Mouse (Mus musculus) megakaryocyte-erythroid progenitor cell, adult 5-6 weeks (primary cell): ENCODE measurements around the gene Nfkbid. TPM values are rescaled to one million over a fixed set of nuclear protein-coding genes. Genes with fewer than 3 reads are reported as not detected.
"Not testable (repeated sequence)": the region's sequence is repeated elsewhere in the genome, so short reads cannot be mapped to it uniquely, and the experiment has no call there.

Experiments
- ATAC-seq: replicated peaks from 2 replicates; pipeline ENCODE4 v1.8.0; 2016; ENCODE audit warnings: mild to moderate bottlenecking, inconsistent platforms; ENCODE audit not compliant: severe bottlenecking, poor library complexity, low FRiP score, low TSS enrichment
- total RNA-seq, 2 experiments: library from RNA; stranded (forward) in 1 of 2; stranded (reverse) in 1 of 2; fragments of 200-1000, 215-1000 nt in 1 of 2; fragments of >200 nt in 1 of 2; fragmentation: Nextera tagmentation in 1 of 2; gene quantifications; 2 replicates each; pipeline ENCODE4 v1.2.3; 2014 to 2017

Nfkbid gene
- total RNA-seq, 2 experiments from 2014 or later = 3.1 to 9.0 TPM

DNA sequence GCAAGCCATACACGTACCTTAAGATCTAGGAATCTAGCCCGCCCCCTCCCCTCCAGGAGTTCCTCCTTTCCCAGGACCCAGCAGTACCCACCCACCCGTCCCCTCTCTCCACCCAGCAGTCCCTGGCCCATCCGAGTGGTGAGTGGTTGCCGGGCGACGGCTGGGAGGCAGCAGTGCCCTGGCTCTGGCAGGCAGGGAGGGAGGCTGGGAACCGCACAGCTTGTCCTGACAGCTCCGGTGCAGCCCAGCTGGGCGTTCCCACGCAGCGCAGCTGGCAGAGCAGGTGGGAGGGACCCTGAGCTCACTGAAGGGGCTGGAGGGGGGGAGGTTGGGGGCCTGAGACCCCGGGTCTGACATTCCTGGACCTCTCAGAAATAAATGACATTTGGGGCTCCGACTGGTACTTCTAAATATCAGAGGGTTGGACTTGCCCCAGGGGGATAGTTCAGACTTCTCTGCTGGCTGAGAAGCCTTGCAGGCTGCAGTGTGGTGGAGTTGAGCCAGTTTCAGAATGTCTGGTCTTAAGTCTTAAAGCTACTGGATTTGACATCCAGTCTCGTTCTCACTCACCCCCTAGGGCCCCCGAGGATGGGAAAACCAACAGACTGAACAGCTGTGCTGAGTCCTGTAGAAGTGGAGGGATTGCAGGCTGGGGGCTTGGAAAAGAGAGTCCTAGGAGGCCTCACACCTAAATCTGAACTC, 36.2 kb downstream of the Nfkbid start, which contains the start of the genes Kirrel2 and Nphs1:
TSS of gene Kirrel2 (minus strand) at position 62 of the 702 bp plus-strand sequence.
TSS of gene Nphs1 (plus strand) at position 687 of the 702 bp plus-strand sequence.
- no peak for ATAC-seq

DNA sequence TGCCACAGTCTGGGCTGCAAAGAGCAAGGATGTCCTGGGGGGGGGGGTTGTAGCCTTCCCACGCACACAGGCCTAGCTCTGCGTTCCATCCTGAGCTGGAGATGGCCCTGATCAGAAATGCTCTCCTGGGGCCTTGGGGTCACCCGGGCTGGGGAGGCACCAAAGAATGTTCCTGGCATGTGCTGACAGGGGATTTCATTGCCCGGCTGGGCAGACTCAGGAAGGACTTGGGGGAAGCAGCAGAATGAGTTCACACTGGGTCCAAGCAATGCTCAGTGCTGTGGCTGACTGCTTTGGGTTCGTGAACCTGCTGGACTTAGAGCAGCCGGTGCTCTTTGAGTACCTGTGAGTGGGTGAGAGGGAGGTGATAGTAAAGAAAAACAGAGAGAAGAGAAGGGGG, 38.0 kb downstream of the Nfkbid start:
- ATAC-seq = no peak

DNA sequence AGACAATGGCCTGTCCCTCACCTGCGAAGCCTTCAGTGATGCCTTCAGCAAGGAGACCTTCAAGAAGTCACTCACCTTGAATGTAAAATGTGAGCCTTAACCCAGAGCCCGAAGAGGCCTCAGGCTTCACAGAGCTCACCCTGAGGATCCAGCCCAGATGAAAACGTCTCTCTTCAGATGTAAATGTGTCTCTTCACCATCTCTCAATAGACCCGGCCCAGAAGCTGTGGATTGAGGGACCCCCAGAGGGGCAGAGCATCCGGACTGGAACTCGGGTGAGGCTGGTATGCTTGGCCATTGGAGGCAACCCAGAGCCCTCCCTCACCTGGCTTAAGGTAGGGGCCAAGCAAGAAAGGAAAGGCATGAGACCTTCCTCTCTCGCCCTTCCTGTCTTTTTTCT, 42.0 kb downstream of the Nfkbid start:
- ATAC-seq = no peak

DNA sequence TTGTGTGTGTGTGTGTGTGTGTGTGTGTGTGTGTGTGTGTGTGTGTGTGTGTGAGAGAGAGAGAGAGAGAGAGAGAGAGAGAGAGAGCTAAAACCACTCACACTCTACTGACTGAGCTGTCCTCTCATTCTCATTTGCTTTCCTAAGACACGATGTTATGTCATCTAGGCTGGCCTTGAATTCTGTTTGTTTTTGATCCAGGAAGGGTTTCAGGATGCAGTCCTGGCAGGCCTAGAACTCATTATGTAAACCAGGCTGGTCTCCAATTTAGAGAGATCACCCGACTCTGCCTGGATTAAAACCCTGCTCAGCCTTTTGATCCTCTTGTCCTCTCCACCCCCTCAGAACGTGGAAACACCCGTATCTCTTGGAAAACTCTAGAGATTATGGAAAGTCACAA, 42.5 kb downstream of the Nfkbid start:
- no peak for ATAC-seq

DNA sequence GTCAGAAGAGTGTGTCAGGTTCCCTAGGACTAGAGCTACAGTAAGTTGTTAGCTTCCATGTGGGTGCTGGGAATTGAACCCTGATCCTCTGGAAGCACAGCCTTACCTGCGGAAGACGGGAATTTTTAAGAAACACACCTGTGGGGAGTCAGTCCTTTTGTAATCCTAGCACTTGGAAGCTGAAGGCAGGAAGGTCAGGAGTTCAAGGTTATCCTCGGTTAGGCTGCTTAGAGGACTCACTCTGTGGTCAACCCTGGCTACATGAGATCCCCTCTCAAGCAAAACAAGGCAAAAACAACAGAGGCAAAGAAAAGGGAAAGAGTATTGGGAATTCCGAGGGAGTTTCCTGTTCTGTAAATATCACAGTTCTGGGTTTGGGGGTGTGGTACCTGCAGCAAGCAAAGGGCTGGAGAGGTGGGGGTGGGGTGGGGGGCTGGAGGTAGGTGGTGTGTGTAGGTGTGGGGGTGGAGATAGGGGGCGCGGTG, 43.3 kb downstream of the Nfkbid start:
- ATAC-seq = no peak

DNA sequence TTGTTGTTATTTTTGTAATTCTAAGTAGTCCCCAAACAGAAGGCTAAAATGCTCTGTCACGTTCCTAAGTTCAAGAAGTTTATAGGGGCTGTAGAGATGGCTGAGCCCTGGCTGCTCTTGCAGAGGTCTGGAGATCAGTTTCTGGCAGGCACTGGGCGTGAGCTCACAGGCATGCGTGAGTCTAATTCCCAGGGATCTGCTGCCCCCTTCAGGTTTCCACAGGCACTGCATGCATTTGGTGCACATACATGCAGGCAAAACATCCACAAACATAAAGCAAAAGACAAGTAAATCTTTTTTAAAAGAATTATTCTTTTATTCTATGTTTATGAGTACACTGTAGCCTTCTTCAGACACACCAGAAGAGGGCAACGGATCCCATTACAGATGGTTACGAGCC, 50.9 kb downstream of the Nfkbid start:
- ATAC-seq = no peak

DNA sequence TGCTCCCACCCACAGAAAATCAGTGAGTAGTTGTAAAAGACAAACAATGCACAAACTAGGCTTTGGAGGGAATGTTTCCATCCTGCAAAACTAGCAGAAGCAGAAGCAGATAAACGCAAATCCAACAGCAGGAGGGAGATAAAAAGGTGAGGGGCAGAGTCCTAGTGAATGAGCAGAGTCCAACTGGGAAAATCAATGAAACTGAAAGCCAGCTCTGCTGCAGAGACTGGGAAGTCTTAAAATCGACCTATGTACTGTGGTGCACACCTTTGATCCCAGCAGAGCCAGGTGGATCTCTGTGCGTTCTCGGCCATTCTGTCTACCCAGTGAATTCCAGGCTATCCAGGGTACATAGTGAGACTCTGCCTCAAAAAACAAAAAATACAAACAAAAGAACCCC, 53.5 kb downstream of the Nfkbid start:
- no peak for ATAC-seq

DNA sequence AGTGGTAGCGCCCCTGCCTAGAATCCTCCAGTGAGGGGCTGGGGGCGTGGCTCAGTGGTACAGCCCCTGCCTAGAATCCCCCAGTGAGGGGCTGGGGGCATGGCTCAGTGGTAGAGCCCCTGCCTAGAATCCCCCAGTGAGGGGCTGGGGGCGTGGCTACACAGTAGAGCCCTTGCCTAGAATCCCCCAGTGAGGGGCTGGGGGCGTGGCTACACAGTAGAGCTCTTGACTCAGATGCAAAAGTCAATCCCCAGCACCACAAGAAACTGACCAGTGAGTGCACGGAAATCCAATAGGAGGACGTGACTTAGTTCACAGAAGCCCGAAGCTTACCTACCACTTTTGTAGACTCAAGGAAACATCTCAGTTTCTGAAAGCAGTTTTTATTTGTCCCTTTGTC, 54.6 kb downstream of the Nfkbid start:
- not testable (repeated sequence) for ATAC-seq

DNA sequence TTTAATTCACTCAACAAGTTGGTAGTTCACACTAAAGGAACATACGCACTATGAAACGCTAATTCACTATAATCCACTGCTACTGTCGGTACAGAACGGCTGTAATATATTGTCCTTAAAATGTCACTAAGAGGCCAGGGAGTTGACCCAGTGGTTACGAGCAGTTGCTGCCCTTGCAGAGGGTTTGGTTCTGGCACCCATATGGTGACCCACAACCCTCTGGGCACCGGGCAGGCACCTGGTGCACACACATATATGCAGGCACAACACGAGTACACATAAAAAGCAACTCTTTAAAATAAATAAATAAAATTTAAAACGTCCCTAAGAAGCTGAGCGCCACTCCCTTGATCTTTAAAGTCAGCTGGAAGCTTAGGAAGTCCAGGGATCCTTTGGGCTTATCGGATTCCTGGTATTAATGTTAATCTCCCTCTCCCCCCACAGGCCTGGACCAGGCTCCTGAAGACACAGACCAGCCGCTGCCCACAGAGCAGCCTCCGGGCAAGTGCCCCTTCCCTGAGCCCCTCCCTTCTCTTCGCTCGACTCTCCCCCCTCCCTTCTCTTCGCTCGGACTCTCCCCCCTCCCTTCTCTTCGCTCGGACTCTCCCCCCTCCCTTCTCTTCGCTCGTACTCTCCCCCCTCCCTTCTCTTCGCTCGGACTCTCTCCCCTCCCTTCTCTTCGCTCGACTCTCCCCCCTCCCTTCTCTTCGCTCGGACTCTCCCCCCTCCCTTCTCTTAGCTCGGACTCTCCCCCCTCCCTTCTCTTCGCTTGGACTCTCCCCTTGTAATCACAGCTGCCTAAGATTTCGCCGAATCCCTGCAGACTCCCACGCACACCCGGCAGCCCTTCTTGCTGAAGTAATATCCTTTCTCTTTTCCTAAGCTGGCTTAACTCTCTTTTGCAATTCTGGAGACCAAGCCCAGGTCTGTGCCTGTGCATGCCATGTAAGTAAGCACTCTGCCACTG, 56.2 kb downstream of the Nfkbid start:
- no peak for ATAC-seq

Other genes with a start within 250 kb of the Nfkbid start
Only the 30 nearest of the 35 such genes appear.
- 91.3 and 106 TPM in 2 replicates for gene Polr2i, start 189.8 kb upstream of the Nfkbid start, total RNA-seq (2014; fragmentation: Nextera tagmentation)
- 42.0 and 46.5 TPM in 2 replicates for gene Polr2i, start 189.8 kb upstream of the Nfkbid start, total RNA-seq (2017)
- gene Tbcb, start 189.5 kb upstream of the Nfkbid start, total RNA-seq (2014; fragmentation: Nextera tagmentation) = 86.4 and 117 TPM in 2 replicates
- gene Tbcb, start 189.5 kb upstream of the Nfkbid start, total RNA-seq (2017) = 26.2 and 49.4 TPM in 2 replicates
- gene Ovol3, start 186.0 kb upstream of the Nfkbid start, total RNA-seq (2014; fragmentation: Nextera tagmentation) = not detected in 2 replicates
- gene Ovol3, start 186.0 kb upstream of the Nfkbid start, total RNA-seq (2017) = not detected in 2 replicates
- gene Thap8, start 141.6 kb upstream of the Nfkbid start, total RNA-seq (2014; fragmentation: Nextera tagmentation) = not detected in 2 replicates
- gene Thap8, start 141.6 kb upstream of the Nfkbid start, total RNA-seq (2017) = 1.6 TPM in 1 of 2 replicates, not detected in the other
- 31.0 and 31.8 TPM in 2 replicates for gene Wdr62, start 141.3 kb upstream of the Nfkbid start, total RNA-seq (2014; fragmentation: Nextera tagmentation)
- 5.1 and 5.5 TPM in 2 replicates for gene Wdr62, start 141.3 kb upstream of the Nfkbid start, total RNA-seq (2017)
- not detected in 2 replicates for gene Clip3, start 130.0 kb upstream of the Nfkbid start, total RNA-seq (2014; fragmentation: Nextera tagmentation)
- gene Clip3, start 130.0 kb upstream of the Nfkbid start, total RNA-seq (2017) = not detected in 2 replicates
- gene Alkbh6, start 113.0 kb upstream of the Nfkbid start, total RNA-seq (2014; fragmentation: Nextera tagmentation) = 12.7 and 35.5 TPM in 2 replicates
- gene Alkbh6, start 113.0 kb upstream of the Nfkbid start, total RNA-seq (2017) = 26.5 and 28.8 TPM in 2 replicates
- 2.9 TPM in 1 of 2 replicates, not detected in the other for gene Syne4, start 106.9 kb upstream of the Nfkbid start, total RNA-seq (2014; fragmentation: Nextera tagmentation)
- not detected in 2 replicates for gene Syne4, start 106.9 kb upstream of the Nfkbid start, total RNA-seq (2017)
- gene E130208F15Rik, start 100.0 kb upstream of the Nfkbid start, total RNA-seq (2014; fragmentation: Nextera tagmentation) = not detected in 2 replicates
- gene E130208F15Rik, start 100.0 kb upstream of the Nfkbid start, total RNA-seq (2017) = 3.4 TPM in 1 of 2 replicates, not detected in the other
- 7.3 and 9.2 TPM in 2 replicates for gene Sdhaf1, start 97.8 kb upstream of the Nfkbid start, total RNA-seq (2014; fragmentation: Nextera tagmentation)
- gene Sdhaf1, start 97.8 kb upstream of the Nfkbid start, total RNA-seq (2017) = 7.9 and 8.9 TPM in 2 replicates
- not detected in 2 replicates for gene Lrfn3, start 59.0 kb upstream of the Nfkbid start, total RNA-seq (2014; fragmentation: Nextera tagmentation)
- gene Lrfn3, start 59.0 kb upstream of the Nfkbid start, total RNA-seq (2017) = not detected in 2 replicates
- 19.3 TPM in 1 of 2 replicates, not detected in the other for gene Tyrobp, start 8.0 kb upstream of the Nfkbid start, total RNA-seq (2014; fragmentation: Nextera tagmentation)
- 5.1 and 26.6 TPM in 2 replicates for gene Tyrobp, start 8.0 kb upstream of the Nfkbid start, total RNA-seq (2017)
- gene Hcst, start 1.9 kb upstream of the Nfkbid start, total RNA-seq (2014; fragmentation: Nextera tagmentation) = 4.3 and 4.4 TPM in 2 replicates
- gene Hcst, start 1.9 kb upstream of the Nfkbid start, total RNA-seq (2017) = 3.3 TPM in 1 of 2 replicates, not detected in the other
- gene Aplp1, start 23.8 kb downstream of the Nfkbid start, total RNA-seq (2014; fragmentation: Nextera tagmentation) = not detected in 2 replicates
- gene Aplp1, start 23.8 kb downstream of the Nfkbid start, total RNA-seq (2017) = not detected in 2 replicates
- gene Kirrel2, start 36.0 kb downstream of the Nfkbid start, total RNA-seq (2014; fragmentation: Nextera tagmentation) = not detected in 2 replicates
- not detected in 2 replicates for gene Kirrel2, start 36.0 kb downstream of the Nfkbid start, total RNA-seq (2017)
- gene Nphs1, start 36.6 kb downstream of the Nfkbid start, total RNA-seq (2014; fragmentation: Nextera tagmentation) = 1.7 TPM in 1 of 2 replicates, not detected in the other
- 1.9 TPM in 1 of 2 replicates, not detected in the other for gene Nphs1, start 36.6 kb downstream of the Nfkbid start, total RNA-seq (2017)
- gene Prodh2, start 71.9 kb downstream of the Nfkbid start, total RNA-seq (2014; fragmentation: Nextera tagmentation) = not detected in 2 replicates
- gene Prodh2, start 71.9 kb downstream of the Nfkbid start, total RNA-seq (2017) = not detected in 2 replicates
- 32.6 and 47.6 TPM in 2 replicates for gene Arhgap33, start 113.3 kb downstream of the Nfkbid start, total RNA-seq (2014; fragmentation: Nextera tagmentation)
- 4.6 and 15.1 TPM in 2 replicates for gene Arhgap33, start 113.3 kb downstream of the Nfkbid start, total RNA-seq (2017)
- 20.8 and 25.3 TPM in 2 replicates for gene Hspb6, start 130.4 kb downstream of the Nfkbid start, total RNA-seq (2014; fragmentation: Nextera tagmentation)
- 1.2 and 8.1 TPM in 2 replicates for gene Hspb6, start 130.4 kb downstream of the Nfkbid start, total RNA-seq (2017)
- gene Proser3, start 130.6 kb downstream of the Nfkbid start, total RNA-seq (2014; fragmentation: Nextera tagmentation) = 16.2 and 17.9 TPM in 2 replicates
- 3.5 and 5.3 TPM in 2 replicates for gene Proser3, start 130.6 kb downstream of the Nfkbid start, total RNA-seq (2017)
- gene Lin37, start 138.1 kb downstream of the Nfkbid start, total RNA-seq (2014; fragmentation: Nextera tagmentation) = 45.8 and 61.6 TPM in 2 replicates
- gene Lin37, start 138.1 kb downstream of the Nfkbid start, total RNA-seq (2017) = 13.8 and 28.6 TPM in 2 replicates
- 29.4 and 34.6 TPM in 2 replicates for gene U2af1l4, start 141.6 kb downstream of the Nfkbid start, total RNA-seq (2014; fragmentation: Nextera tagmentation)
- gene U2af1l4, start 141.6 kb downstream of the Nfkbid start, total RNA-seq (2017) = 79.6 and 83.0 TPM in 2 replicates
- 5.3 and 14.0 TPM in 2 replicates for gene Gm49396, start 141.6 kb downstream of the Nfkbid start, total RNA-seq (2014; fragmentation: Nextera tagmentation)
- 1.5 and 7.0 TPM in 2 replicates for gene Gm49396, start 141.6 kb downstream of the Nfkbid start, total RNA-seq (2017)
- 150 and 174 TPM in 2 replicates for gene Psenen, start 141.9 kb downstream of the Nfkbid start, total RNA-seq (2014; fragmentation: Nextera tagmentation)
- 99.1 and 117 TPM in 2 replicates for gene Psenen, start 141.9 kb downstream of the Nfkbid start, total RNA-seq (2017)
- gene Igflr1, start 143.7 kb downstream of the Nfkbid start, total RNA-seq (2014; fragmentation: Nextera tagmentation) = 3.7 and 11.3 TPM in 2 replicates
- not detected in 2 replicates for gene Igflr1, start 143.7 kb downstream of the Nfkbid start, total RNA-seq (2017)
- 105 and 115 TPM in 2 replicates for gene Kmt2b, start 167.0 kb downstream of the Nfkbid start, total RNA-seq (2014; fragmentation: Nextera tagmentation)
- 17.0 and 17.3 TPM in 2 replicates for gene Kmt2b, start 167.0 kb downstream of the Nfkbid start, total RNA-seq (2017)
- not detected in 2 replicates for gene Zbtb32, start 177.2 kb downstream of the Nfkbid start, total RNA-seq (2014; fragmentation: Nextera tagmentation)
- not detected in 2 replicates for gene Zbtb32, start 177.2 kb downstream of the Nfkbid start, total RNA-seq (2017)
- gene Upk1a, start 191.1 kb downstream of the Nfkbid start, total RNA-seq (2014; fragmentation: Nextera tagmentation) = 0.83 TPM in 1 of 2 replicates, not detected in the other
- gene Upk1a, start 191.1 kb downstream of the Nfkbid start, total RNA-seq (2017) = 0.99 TPM in 1 of 2 replicates, not detected in the other
- 569 and 755 TPM in 2 replicates for gene Cox6b1, start 204.4 kb downstream of the Nfkbid start, total RNA-seq (2014; fragmentation: Nextera tagmentation)
- gene Cox6b1, start 204.4 kb downstream of the Nfkbid start, total RNA-seq (2017) = 427 and 665 TPM in 2 replicates
- not detected in 2 replicates for gene Etv2, start 214.1 kb downstream of the Nfkbid start, total RNA-seq (2014; fragmentation: Nextera tagmentation)
- gene Etv2, start 214.1 kb downstream of the Nfkbid start, total RNA-seq (2017) = not detected in 2 replicates